In the genomic region with DNA sequence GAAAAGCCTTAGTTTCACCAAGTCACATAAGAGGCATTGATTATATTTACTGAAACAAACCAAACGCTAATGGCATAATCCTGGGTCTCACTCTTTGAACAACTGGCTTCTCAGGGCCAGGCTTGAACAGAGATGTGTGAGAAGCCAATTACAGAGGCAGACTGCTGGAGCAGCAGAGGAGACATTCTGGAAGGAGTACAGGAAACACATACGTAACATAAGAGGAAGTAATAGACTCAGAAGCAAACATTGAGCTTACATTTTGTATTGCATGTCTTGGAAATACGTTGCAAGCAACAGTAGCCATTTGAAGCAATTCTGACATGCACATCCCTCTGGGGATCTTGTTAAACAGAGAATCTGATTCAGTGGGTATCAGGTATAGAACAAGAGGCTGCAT, we compare ENCODE assay signal across 29 mouse cellular contexts. TPM values are rescaled to one million over a fixed set of nuclear protein-coding genes. Genes with fewer than 3 reads are reported as not detected.
A peak's percentile ranks its signal among the peaks of the same experiment; 100 is the strongest.
DNase-seq lines count a peak whose midpoint lies in the region; ATAC-seq and TF ChIP-seq lines count a peak whose summit lies in the region.
"Had no signal": no experiment of that assay in that cellular context is flagged by ENCODE, and none has a peak within 500 bp of the region (broad histone marks: within the 10 kb centered on the region; RNA-seq: fewer than 3 reads in every experiment).

No protein-coding gene starts in this region.

- no peak overlapping the region for H3K27ac ChIP-seq in midbrain, embryonic 15.5 days
- H3K27ac ChIP-seq in midbrain, postnatal 0 days (ENCODE audit: low read depth, low read length), result no peak overlapping the region
- H3K27ac ChIP-seq in CH12.LX (ENCODE audit: insufficient read depth, low read depth), result no peak overlapping the region
- no peak overlapping the region for H3K27ac ChIP-seq in kidney, embryonic 16.5 days (ENCODE audit: low read length)
- H3K27ac ChIP-seq: embryonic facial prominence, embryonic 10.5 days; embryonic facial prominence, embryonic 13.5 days; forebrain, embryonic 12.5 days; forebrain, embryonic 15.5 days; heart, embryonic 15.5 days; hindbrain, embryonic 14.5 days; hindbrain, postnatal 0 days had no signal

- TF ChIP-seq EP300 in CH12.LX (IDR thresholded peaks at IDR 0.05; ENCODE audit: low read length), result no peak

- no peaks in the 10 kb centered on the region for H3K79me2 ChIP-seq in CH12.LX (replicated peaks; ENCODE audit: control insufficient read depth, extremely low read depth, insufficient read depth, poor library complexity, severe bottlenecking)

- H3K4me1 ChIP-seq in midbrain, embryonic 15.5 days, result no peaks in the 10 kb centered on the region
- H3K4me1 ChIP-seq in midbrain, postnatal 0 days (ENCODE audit: insufficient read depth, low read length), result no peaks in the 10 kb centered on the region
- H3K4me1 ChIP-seq in CH12.LX (ENCODE audit: control insufficient read depth in 1 of 2, insufficient read depth in 2 of 2), result peaks cover 0 to 7% of the 10 kb centered on the region in 2 experiments; a peak in 1 of 4 replicates
- no peaks in the 10 kb centered on the region for H3K4me1 ChIP-seq in kidney, embryonic 16.5 days (ENCODE audit: insufficient read depth, low read length)
- H3K4me1 ChIP-seq: embryonic facial prominence, embryonic 10.5 days; embryonic facial prominence, embryonic 13.5 days; forebrain, embryonic 12.5 days; forebrain, embryonic 15.5 days; heart, embryonic 12.5 days; heart, embryonic 15.5 days had no signal

- H3K9ac ChIP-seq in midbrain, embryonic 15.5 days, result no peak overlapping the region
- no peak overlapping the region for H3K9ac ChIP-seq in midbrain, postnatal 0 days (replicated peaks; ENCODE audit: low read length, poor library complexity, severe bottlenecking)
- no peak overlapping the region for H3K9ac ChIP-seq in CH12.LX (ENCODE audit: insufficient read depth, low read depth)
- H3K9ac ChIP-seq in kidney, embryonic 16.5 days (replicated peaks; ENCODE audit: low read length), result no peak overlapping the region
- H3K9ac ChIP-seq: embryonic facial prominence, embryonic 13.5 days; forebrain, embryonic 12.5 days; forebrain, embryonic 15.5 days; heart, embryonic 12.5 days; heart, embryonic 15.5 days; hindbrain, embryonic 14.5 days had no signal

- WGBS in midbrain, embryonic 15.5 days, result 63% methylated on average over 3 of the region's 3 CpGs
- 66% methylated on average over 3 of the region's 3 CpGs for WGBS in midbrain, postnatal 0 days
- 72% methylated on average over 3 of the region's 3 CpGs for WGBS in kidney, embryonic 16.5 days

- no peak for TF ChIP-seq RAD21 in CH12.LX (IDR thresholded peaks at IDR 0.05; ENCODE audit: low read depth, low read length)

- no peaks in the 10 kb centered on the region for H3K36me3 ChIP-seq in midbrain, embryonic 15.5 days (replicated peaks)
- H3K36me3 ChIP-seq in midbrain, postnatal 0 days (ENCODE audit: insufficient read depth, low read length), result no peaks in the 10 kb centered on the region
- no peaks in the 10 kb centered on the region for H3K36me3 ChIP-seq in CH12.LX (replicated peaks in 1 of 2; ENCODE audit: control insufficient read depth in 1 of 2, insufficient read depth in 1 of 2, low read length in 1 of 2)
- H3K36me3 ChIP-seq in kidney, embryonic 16.5 days (ENCODE audit: insufficient read depth, low read length), result no peaks in the 10 kb centered on the region
- H3K36me3 ChIP-seq: embryonic facial prominence, embryonic 10.5 days; embryonic facial prominence, embryonic 13.5 days; forebrain, embryonic 12.5 days; forebrain, embryonic 15.5 days; G1E; heart, embryonic 12.5 days; heart, embryonic 15.5 days had no signal

- TF ChIP-seq CTCF in midbrain, postnatal 0 days (IDR thresholded peaks at IDR 0.05), result no peak
- no peak for TF ChIP-seq CTCF in CH12.LX (conservative IDR thresholded peaks at IDR 0.05 in 1 of 2, IDR thresholded peaks at IDR 0.05 in 1 of 2; ENCODE audit: low read depth in 2 of 2, low read length in 2 of 2)

- no peaks in the 10 kb centered on the region for H3K27me3 ChIP-seq in midbrain, embryonic 15.5 days (replicated peaks)
- no peaks in the 10 kb centered on the region for H3K27me3 ChIP-seq in midbrain, postnatal 0 days (ENCODE audit: insufficient read depth, low read length)
- no peaks in the 10 kb centered on the region for H3K27me3 ChIP-seq in CH12.LX (replicated peaks)
- H3K27me3 ChIP-seq in kidney, embryonic 16.5 days (ENCODE audit: insufficient read depth, low read length), result no peaks in the 10 kb centered on the region
- H3K27me3 ChIP-seq: embryonic facial prominence, embryonic 13.5 days; forebrain, embryonic 12.5 days; forebrain, embryonic 15.5 days; heart, embryonic 12.5 days; heart, embryonic 15.5 days had no signal

- no peak overlapping the region for H3K4me3 ChIP-seq in midbrain, embryonic 15.5 days
- H3K4me3 ChIP-seq in midbrain, postnatal 0 days (ENCODE audit: low read depth, low read length), result no peak overlapping the region
- H3K4me3 ChIP-seq in CH12.LX (replicated peaks in 1 of 3; ENCODE audit: low read depth in 2 of 3, low read length in 2 of 3, poor library complexity in 1 of 3), result no peak overlapping the region
- H3K4me3 ChIP-seq in kidney, embryonic 16.5 days (ENCODE audit: low read length), result no peak overlapping the region
- H3K4me3 ChIP-seq: embryonic facial prominence, embryonic 10.5 days; embryonic facial prominence, embryonic 13.5 days; erythroblast, embryonic 14.5 days; forebrain, embryonic 12.5 days; forebrain, embryonic 15.5 days; heart, embryonic 12.5 days; heart, embryonic 15.5 days had no signal

- no peak for DNase-seq in midbrain, postnatal 0 days (ENCODE audit: low spot score)
- DNase-seq in CH12.LX (ENCODE audit: extremely low read depth), result no peak
- DNase-seq: adrenal gland, adult 2 months; adrenal gland, postnatal 14 days; cerebellum, adult 11-12 months; cerebellum, adult 9-10 months; cerebellum, postnatal 14 days; embryo, embryonic 11 days; gastrocnemius, postnatal 25 days; heart, postnatal 10 days; heart, postnatal 36 days had no signal

- H3K4me2 ChIP-seq in midbrain, embryonic 15.5 days, result no peak overlapping the region
- no peak overlapping the region for H3K4me2 ChIP-seq in midbrain, postnatal 0 days (ENCODE audit: low read depth, low read length, poor library complexity, severe bottlenecking)
- H3K4me2 ChIP-seq in CH12.LX (ENCODE audit: insufficient read depth, low read depth, poor library complexity, severe bottlenecking), result 0 out of 2 replicates have a peak overlapping the region, but pooled peaks have one; percentile 29
- H3K4me2 ChIP-seq in kidney, embryonic 16.5 days (replicated peaks; ENCODE audit: low read depth, low read length), result no peak overlapping the region
- H3K4me2 ChIP-seq: embryonic facial prominence, embryonic 13.5 days; forebrain, embryonic 12.5 days; forebrain, embryonic 15.5 days; heart, embryonic 12.5 days; heart, embryonic 15.5 days; hindbrain, embryonic 14.5 days had no signal

- no peak for TF ChIP-seq POLR2A in CH12.LX (IDR thresholded peaks at IDR 0.05; ENCODE audit: low read depth, low read length)

- in situ Hi-C loops in CH12.LX (cut with MboI; ENCODE audit: low pct_ligation_motif_present, low pct_unique_long_range_greater_than_20kb, low sequenced_read_pairs), result no loop called here

- H3K9me3 ChIP-seq in midbrain, embryonic 15.5 days, result no peaks in the 10 kb centered on the region
- H3K9me3 ChIP-seq in midbrain, postnatal 0 days (ENCODE audit: low read length), result no peaks in the 10 kb centered on the region
- H3K9me3 ChIP-seq in CH12.LX (replicated peaks; ENCODE audit: low read length), result no peaks in the 10 kb centered on the region
- H3K9me3 ChIP-seq in kidney, embryonic 16.5 days (ENCODE audit: low read length), result peaks cover 3% of the 10 kb centered on the region; the same call in 1 of the 2 replicates
- H3K9me3 ChIP-seq: embryonic facial prominence, embryonic 10.5 days; embryonic facial prominence, embryonic 13.5 days; forebrain, embryonic 12.5 days; forebrain, embryonic 15.5 days; G1E; heart, embryonic 12.5 days; heart, embryonic 15.5 days had no signal

- dilution Hi-C loops in CH12.LX (cut with MboI; ENCODE audit: extremely low pct_ligation_motif_present, extremely low pct_unique_long_range_greater_than_20kb, low sequenced_read_pairs), result no loop called here

- ATAC-seq in midbrain, embryonic 15.5 days (replicated peaks), result 0 out of 2 replicates have a peak, but pooled peaks have one; percentile 50
- no peak; the same call in 1 of the 2 replicates for ATAC-seq in midbrain, postnatal 0 days (ENCODE audit: low FRiP score)
- peak; percentile 65 for ATAC-seq in common myeloid progenitor, adult 5-6 weeks (replicated peaks; ENCODE audit: low read depth, poor library complexity, severe bottlenecking)
- ATAC-seq in megakaryocyte progenitor cell, adult 5-6 weeks (replicated peaks; ENCODE audit: poor library complexity), result peak; percentile 80
- ATAC-seq in kidney, embryonic 16.5 days (ENCODE audit: low FRiP score, low TSS enrichment), result no peak
- no peak for ATAC-seq in activated CD4-positive, CD25-positive, alpha-beta regulatory T cell, adult 4 months
- ATAC-seq: forebrain, embryonic 15.5 days; hindbrain, postnatal 0 days; inflammation-experienced regulatory T-cells, adult 6 months; intestine, embryonic 16.5 days; Patski had no signal

TF ChIP-seq in CH12.LX, 34 proteins besides CTCF, POLR2A, EP300 and RAD21 (continues in another document):
- TF ChIP-seq MEF2A (IDR thresholded peaks at IDR 0.05; ENCODE audit: borderline replicate concordance, low read depth, low read length) (no peak), TBP (conservative IDR thresholded peaks at IDR 0.05; ENCODE audit: low read depth, low read length) (no peak), SMC3 (IDR thresholded peaks at IDR 0.05; ENCODE audit: low read depth, low read length) (no peak), TCF12 (IDR thresholded peaks at IDR 0.05; ENCODE audit: low read depth, low read length) (no peak), IRF4 (IDR thresholded peaks at IDR 0.05; ENCODE audit: low read depth, low read length) (no peak), USF1 (IDR thresholded peaks at IDR 0.05; ENCODE audit: low read depth, low read length) (no peak), NRF1 (IDR thresholded peaks at IDR 0.05; ENCODE audit: low read depth, low read length) (no peak), ZNF384 (IDR thresholded peaks at IDR 0.05; ENCODE audit: low read depth, low read length) (no peak)

RNA-seq across cellular contexts. Expression of a gene that starts 41.2 kb away (rescaled TPM):
- 40.1 and 41.1 TPM in 2 replicates for polyA plus RNA-seq in midbrain, embryonic 15.5 days (2015; fragmentation: Nextera tagmentation; extraction: Ambion mirVana)
- 7.3 and 9.7 TPM in 2 replicates for total RNA-seq in midbrain, postnatal 0 days (2014; rRNA removed)
- polyA plus RNA-seq in midbrain, postnatal 0 days (2015; fragmentation: Nextera tagmentation; extraction: Ambion mirVana), result 28.4 and 30.7 TPM in 2 replicates
- 29.3 and 30.4 TPM in 2 replicates for total RNA-seq in CH12.LX (2012; rRNA removed)
- 29.7 and 34.7 TPM in 2 replicates for total RNA-seq in CH12.LX (2014; rRNA removed)
- 36.6 and 58.3 TPM in 2 replicates for polyA plus RNA-seq in CH12.LX (2012; ENCODE audit: insufficient read length, low read depth)
- total RNA-seq in common myeloid progenitor, adult 5-6 weeks (2017), result 15.5 and 25.6 TPM in 2 replicates
- 23.1 and 34.2 TPM in 2 replicates for total RNA-seq in megakaryocyte progenitor cell, adult 5-6 weeks (2015)
- total RNA-seq in megakaryocyte progenitor cell, adult 5-6 weeks (2017), result 9.0 and 13.0 TPM in 2 replicates
- 47.7 and 53.3 TPM in 2 replicates for polyA plus RNA-seq in kidney, embryonic 16.5 days (2015; fragmentation: Nextera tagmentation; extraction: Ambion mirVana)
- 10 to 100 TPM; 14.3 to 20.8 TPM for polyA plus RNA-seq in activated CD4-positive, CD25-positive, alpha-beta regulatory T cell, adult 4 months (2017; shearing (Covaris generic))

Comparison
In these comparisons a context has a peak if more than half of its experiments do, and no peak if none do; other contexts are left out.
1. ATAC-seq: peak in midbrain, embryonic 15.5 days (single experiment), common myeloid progenitor, adult 5-6 weeks (single experiment) and megakaryocyte progenitor cell, adult 5-6 weeks (single experiment); none in midbrain, postnatal 0 days (single experiment), kidney, embryonic 16.5 days (single experiment) and activated CD4-positive, CD25-positive, alpha-beta regulatory T cell, adult 4 months (single experiment).